Mouse (Mus musculus): Measurements from ENCODE around the gene Gpt2. TPM values are rescaled to one million over a fixed set of nuclear protein-coding genes. Genes with fewer than 3 reads are reported as not detected.

Gpt2 gene
- total and polyA plus RNA-seq, 3 experiments: 29.7 to 50.0 (median 37.8) TPM

GRCm38 (mm10) chr8:85520586-85520985, 28.2 kb downstream of the Gpt2 start:
- peaks cover 84 to 96% of the 10 kb centered on the region in 2 experiments for H3K36me3 ChIP-seq (replicated peaks in 1 of 2; ENCODE audit: control insufficient read depth in 1 of 2, insufficient read depth in 1 of 2, low read length in 1 of 2)
- TF ChIP-seq ETS1 (conservative IDR thresholded peaks at IDR 0.05; ENCODE audit: low read depth, low read length) (no peak), USF2 (conservative IDR thresholded peaks at IDR 0.05; ENCODE audit: low read depth, low read length) (no peak), POLR2AphosphoS2 (IDR thresholded peaks at IDR 0.05; ENCODE audit: low read depth, low read length) (no peak), ZMIZ1 (IDR thresholded peaks at IDR 0.05; ENCODE audit: low read depth, low read length) (no peak), MAFK (IDR thresholded peaks at IDR 0.05; ENCODE audit: insufficient replicate concordance, low read length) (no peak), KAT2A (IDR thresholded peaks at IDR 0.05; ENCODE audit: insufficient replicate concordance, low read length) (no peak), RCOR1 (conservative IDR thresholded peaks at IDR 0.05; ENCODE audit: low read depth, low read length) (no peak)
- dilution Hi-C loops (cut with MboI; ENCODE audit: extremely low pct_ligation_motif_present, extremely low pct_unique_long_range_greater_than_20kb, low sequenced_read_pairs): no loop called here

DNA sequence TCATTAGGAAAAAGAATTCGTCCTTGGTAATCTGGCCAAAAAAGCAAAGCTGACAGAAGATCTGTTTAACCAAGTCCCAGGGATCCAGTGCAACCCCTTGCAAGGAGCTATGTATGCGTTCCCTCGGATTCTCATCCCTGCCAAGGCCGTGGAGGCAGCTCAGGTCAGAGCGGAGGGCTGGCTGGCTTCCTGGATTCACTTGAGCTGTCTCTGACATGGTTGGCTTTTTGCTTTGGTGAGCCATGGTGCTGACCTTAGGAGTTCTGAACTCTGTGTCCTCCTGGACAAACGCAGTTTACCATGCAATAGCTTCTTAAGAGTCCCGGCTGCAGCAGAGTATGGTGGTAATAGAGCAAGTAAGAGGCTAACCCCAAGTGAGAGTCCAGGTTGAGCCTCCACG, 29.0 kb downstream of the Gpt2 start:
- dilution Hi-C loops (cut with MboI; ENCODE audit: extremely low pct_ligation_motif_present, extremely low pct_unique_long_range_greater_than_20kb, low sequenced_read_pairs) (no loop called here), in situ Hi-C loops (cut with MboI; ENCODE audit: low pct_ligation_motif_present, low pct_unique_long_range_greater_than_20kb, low sequenced_read_pairs) (no loop called here)
- no peaks in the 10 kb centered on the region for H3K79me2 ChIP-seq (replicated peaks; ENCODE audit: control insufficient read depth, extremely low read depth, insufficient read depth, poor library complexity, severe bottlenecking)
- TF ChIP-seq MXI1 (IDR thresholded peaks at IDR 0.05; ENCODE audit: low read depth, low read length): no peak
- no peak for TF ChIP-seq RAD21 (IDR thresholded peaks at IDR 0.05; ENCODE audit: low read depth, low read length)
- no peak for TF ChIP-seq HCFC1 (IDR thresholded peaks at IDR 0.05; ENCODE audit: low read depth, low read length)
- no peak for TF ChIP-seq ELF1 (IDR thresholded peaks at IDR 0.05; ENCODE audit: low read depth, low read length)
- no peak for TF ChIP-seq UBTF (IDR thresholded peaks at IDR 0.05; ENCODE audit: low read depth, low read length)
- no peak for TF ChIP-seq CHD1 (IDR thresholded peaks at IDR 0.05; ENCODE audit: low read depth, low read length)
- TF ChIP-seq MYC (IDR thresholded peaks at IDR 0.05; ENCODE audit: low read depth, low read length): no peak
- TF ChIP-seq KAT2A (IDR thresholded peaks at IDR 0.05; ENCODE audit: insufficient replicate concordance, low read length): no peak
- no peak for TF ChIP-seq ZKSCAN1 (IDR thresholded peaks at IDR 0.05; ENCODE audit: borderline replicate concordance, low read depth, low read length)
- TF ChIP-seq TBP (conservative IDR thresholded peaks at IDR 0.05; ENCODE audit: low read depth, low read length): no peak
- TF ChIP-seq SIN3A (IDR thresholded peaks at IDR 0.05; ENCODE audit: low read length): no peak
- no peak for TF ChIP-seq PAX5 (IDR thresholded peaks at IDR 0.05; ENCODE audit: low read length)
- no peak for TF ChIP-seq CHD2 (IDR thresholded peaks at IDR 0.05; ENCODE audit: low read length)
- no peak for TF ChIP-seq MAZ (IDR thresholded peaks at IDR 0.05; ENCODE audit: low read depth, low read length)
- TF ChIP-seq USF2 (conservative IDR thresholded peaks at IDR 0.05; ENCODE audit: low read depth, low read length): no peak
- TF ChIP-seq ETS1 (conservative IDR thresholded peaks at IDR 0.05; ENCODE audit: low read depth, low read length): no peak
- no peak for TF ChIP-seq GABPA (IDR thresholded peaks at IDR 0.05; ENCODE audit: insufficient replicate concordance, low read depth, low read length)
- peaks cover 83 to 96% of the 10 kb centered on the region in 2 experiments for H3K36me3 ChIP-seq (replicated peaks in 1 of 2; ENCODE audit: control insufficient read depth in 1 of 2, insufficient read depth in 1 of 2, low read length in 1 of 2)
- no peak overlapping the region for H3K4me3 ChIP-seq (replicated peaks in 1 of 3; ENCODE audit: low read depth in 2 of 3, low read length in 2 of 3, poor library complexity in 1 of 3)
- H3K27me3 ChIP-seq (replicated peaks): no peaks in the 10 kb centered on the region
- DNase-seq (ENCODE audit: extremely low read depth): no peak
- no peaks in the 10 kb centered on the region for H3K9me3 ChIP-seq (replicated peaks; ENCODE audit: low read length)
- no peak overlapping the region for H3K9ac ChIP-seq (ENCODE audit: insufficient read depth, low read depth)
- peaks cover 0 to 4% of the 10 kb centered on the region in 2 experiments; a peak in 1 of 4 replicates for H3K4me1 ChIP-seq (ENCODE audit: control insufficient read depth in 1 of 2, insufficient read depth in 2 of 2)
- no peak overlapping the region for H3K27ac ChIP-seq (ENCODE audit: insufficient read depth, low read depth)
- H3K4me2 ChIP-seq (ENCODE audit: insufficient read depth, low read depth, poor library complexity, severe bottlenecking): no peak overlapping the region

More at GRCm38 (mm10) chr8:85520586-85520985, 28.2 kb downstream of the Gpt2 start:
- in situ Hi-C loops (cut with MboI; ENCODE audit: low pct_ligation_motif_present, low pct_unique_long_range_greater_than_20kb, low sequenced_read_pairs): no loop called here
- no peak overlapping the region for H3K27ac ChIP-seq (ENCODE audit: insufficient read depth, low read depth)
- H3K4me2 ChIP-seq (ENCODE audit: insufficient read depth, low read depth, poor library complexity, severe bottlenecking): no peak overlapping the region
- H3K4me1 ChIP-seq (ENCODE audit: control insufficient read depth in 1 of 2, insufficient read depth in 2 of 2): peaks cover 0 to 4% of the 10 kb centered on the region in 2 experiments; a peak in 1 of 4 replicates
- H3K79me2 ChIP-seq (replicated peaks; ENCODE audit: control insufficient read depth, extremely low read depth, insufficient read depth, poor library complexity, severe bottlenecking): no peaks in the 10 kb centered on the region
- no peak overlapping the region for H3K9ac ChIP-seq (ENCODE audit: insufficient read depth, low read depth)
- DNase-seq (ENCODE audit: extremely low read depth): no peak
- no peaks in the 10 kb centered on the region for H3K9me3 ChIP-seq (replicated peaks; ENCODE audit: low read length)
- no peaks in the 10 kb centered on the region for H3K27me3 ChIP-seq (replicated peaks)
- no peak overlapping the region for H3K4me3 ChIP-seq (replicated peaks in 1 of 3; ENCODE audit: low read depth in 2 of 3, low read length in 2 of 3, poor library complexity in 1 of 3)

Measured in CH12.LX (cell line).